Mouse (Mus musculus) monocyte, adult 2 months (primary cell): ENCODE measurements around the gene Hspa5.
"Not testable (repeated sequence)": the region's sequence is repeated elsewhere in the genome, so short reads cannot be mapped to it uniquely, and the experiment has no call there.

Source experiments
- DNase-seq, 2 experiments: peaks; one replicate each; pipeline ENCODE4 v3.0.0; 2022; ENCODE audit warnings: low spot score in 2 of 2, low read depth in 1 of 2

Gene Hspa5

GRCm38 (mm10) chr2:34771368-34772226 lies at the start of gene Hspa5:
TSS of gene Hspa5 (plus strand) at chr2:34771970.
- DNase-seq = peak; percentile 99 to 100

DNA sequence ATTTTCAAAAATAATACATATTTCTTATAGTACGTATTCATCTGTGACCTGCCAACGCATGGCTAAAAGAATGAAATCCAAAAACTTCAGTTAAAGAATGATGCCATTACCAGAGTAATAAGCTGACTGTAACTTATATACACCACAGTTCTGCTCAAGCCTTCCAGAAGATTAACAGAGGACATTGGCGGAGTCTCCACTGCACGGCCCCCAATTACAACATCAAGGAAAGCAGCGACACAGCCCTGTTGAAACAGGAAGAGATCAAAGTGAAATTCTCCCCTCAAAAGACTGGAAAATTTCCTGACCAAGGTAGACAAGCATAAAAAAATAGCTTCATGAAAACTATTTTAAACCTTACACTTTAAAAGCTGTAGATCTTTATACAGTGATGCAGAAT lies 46.5 kb upstream of the Hspa5 start:
- no peak for DNase-seq

- DNase-seq = no peak
Observed at GRCm38 (mm10) chr2:34727045-34727728, 44.6 kb upstream of the Hspa5 start.

DNA sequence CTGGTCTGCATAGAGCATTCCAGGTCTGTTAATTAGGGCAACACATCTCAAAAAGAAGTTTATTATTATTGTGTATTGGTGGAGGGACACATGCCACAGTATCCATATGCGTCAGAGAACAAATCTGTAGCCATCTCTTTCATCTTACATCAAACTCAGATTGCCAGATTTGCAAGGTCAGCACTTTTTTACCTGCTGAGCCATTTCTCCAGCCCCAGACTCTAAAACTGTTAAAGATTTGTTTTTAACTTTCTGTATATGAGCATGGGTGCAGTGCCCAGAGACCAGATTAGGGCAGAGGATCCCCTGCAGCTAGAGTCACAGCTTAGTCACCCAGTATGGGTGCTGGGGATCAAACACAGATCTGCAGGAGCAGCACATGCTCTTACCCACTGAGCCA lies 35.1 kb upstream of the Hspa5 start:
- DNase-seq = no peak

- no peak for DNase-seq
Observed at GRCm38 (mm10) chr2:34737911-34738310, 33.9 kb upstream of the Hspa5 start.

DNA sequence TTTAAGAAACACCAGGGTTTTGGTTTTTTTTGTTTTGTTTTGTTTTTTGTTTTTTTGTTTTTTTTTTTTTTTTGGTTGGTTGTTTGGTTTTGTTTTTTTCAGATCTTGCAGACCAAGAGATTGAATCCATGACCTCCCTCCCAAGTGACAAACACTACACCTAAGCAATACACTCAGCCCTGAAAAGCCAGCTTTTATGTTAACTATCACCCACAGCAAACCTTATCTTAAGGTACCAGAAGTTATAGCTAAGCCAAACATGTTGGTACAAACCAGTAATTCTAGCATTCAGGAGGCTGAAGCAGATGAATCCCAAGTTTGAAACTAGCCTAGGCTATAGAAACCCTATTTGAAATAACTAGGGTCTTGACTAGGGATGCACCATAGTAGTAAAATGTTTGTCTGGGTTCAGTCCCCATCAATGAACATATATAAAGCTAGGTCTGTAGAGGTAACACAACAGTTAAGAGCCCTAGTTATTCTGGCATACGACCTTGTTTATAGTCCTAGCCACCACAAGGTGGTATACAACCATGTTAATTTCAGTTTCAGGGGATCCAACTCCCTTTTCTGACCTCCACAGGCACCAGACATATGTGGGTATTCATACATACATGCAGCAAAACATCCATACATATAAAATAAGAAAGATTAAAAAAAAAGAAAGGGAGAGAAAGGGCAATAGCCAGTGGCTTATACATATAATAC lies 31.9 kb upstream of the Hspa5 start:
- DNase-seq = no peak

DNA sequence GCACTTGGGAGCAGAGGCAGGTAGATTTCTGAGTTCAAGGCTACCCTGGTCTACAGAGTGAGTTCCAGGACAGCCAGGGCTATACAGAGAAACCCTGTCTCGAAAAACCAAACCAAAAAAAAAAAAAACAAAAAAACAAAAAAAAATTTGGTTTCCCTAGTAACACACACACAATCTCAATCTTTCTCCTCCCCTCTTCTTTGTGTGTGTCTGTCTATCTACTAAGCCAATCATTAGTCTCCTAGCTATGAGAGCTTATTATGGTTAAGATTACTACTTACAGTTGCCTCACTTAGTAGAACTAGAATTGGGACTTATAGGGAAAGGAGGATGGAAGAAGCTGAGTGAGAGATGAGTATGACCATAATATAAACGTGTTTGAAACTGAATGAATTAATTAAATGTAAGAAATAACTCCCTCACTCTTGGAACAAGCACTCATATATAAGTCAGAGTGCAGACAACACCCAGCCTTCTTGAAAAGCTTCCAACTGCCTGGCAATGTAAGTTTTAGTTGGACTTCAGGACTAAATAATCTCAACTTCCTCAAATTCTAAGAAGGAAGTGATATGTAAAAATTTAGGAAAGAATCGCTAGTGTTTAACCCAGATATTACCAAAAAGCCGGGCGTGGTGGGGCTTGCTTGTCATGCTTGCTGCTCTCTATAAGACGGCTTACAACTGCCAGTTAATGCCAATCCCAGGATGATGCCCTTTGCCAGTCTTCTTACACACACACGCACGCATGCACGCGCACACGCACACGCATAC lies 30.2 kb upstream of the Hspa5 start:
- peak in 1 of 2 experiments; percentile 7 for DNase-seq

GRCm38 (mm10) chr2:34742675-34743074 lies 29.1 kb upstream of the Hspa5 start:
- no peak for DNase-seq

DNA sequence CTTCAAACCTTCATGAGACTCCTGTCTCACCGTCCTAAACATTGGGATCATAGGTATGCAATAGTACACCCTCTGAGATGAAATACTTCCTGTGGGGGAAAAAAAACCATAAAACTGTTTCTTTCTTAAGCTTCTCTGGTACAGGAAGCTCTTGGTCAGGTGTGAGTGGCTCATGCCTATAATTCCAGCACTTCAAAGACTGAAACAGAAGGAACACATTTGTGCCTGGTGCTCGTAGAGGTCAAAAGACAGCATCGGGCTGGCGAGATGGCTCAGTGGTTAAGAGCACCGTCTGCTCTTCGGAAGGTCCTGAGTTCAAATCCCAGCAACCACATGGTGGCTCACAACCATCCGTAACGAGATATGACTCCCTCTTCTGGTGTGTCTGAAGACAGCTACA lies 27.3 kb upstream of the Hspa5 start:
- no peak for DNase-seq

DNA sequence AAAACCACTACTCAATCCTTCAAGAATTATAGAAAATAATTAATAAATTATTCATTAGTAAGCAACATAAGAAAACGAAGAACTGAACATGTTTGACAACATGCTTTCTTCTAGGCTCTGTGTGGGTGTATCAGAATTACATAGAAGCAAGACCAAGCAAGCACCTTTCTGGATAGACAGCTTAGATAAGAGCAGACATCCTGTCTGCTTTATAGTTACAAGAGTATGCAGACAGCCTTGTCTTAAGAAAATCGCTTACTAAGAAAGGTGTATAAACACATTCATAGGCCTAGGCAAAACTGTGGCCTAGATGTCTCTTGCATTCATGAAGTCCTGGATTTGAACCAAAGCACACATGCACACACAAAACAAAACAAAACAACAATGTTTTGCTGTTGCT lies 26.1 kb upstream of the Hspa5 start:
- no peak for DNase-seq

DNA sequence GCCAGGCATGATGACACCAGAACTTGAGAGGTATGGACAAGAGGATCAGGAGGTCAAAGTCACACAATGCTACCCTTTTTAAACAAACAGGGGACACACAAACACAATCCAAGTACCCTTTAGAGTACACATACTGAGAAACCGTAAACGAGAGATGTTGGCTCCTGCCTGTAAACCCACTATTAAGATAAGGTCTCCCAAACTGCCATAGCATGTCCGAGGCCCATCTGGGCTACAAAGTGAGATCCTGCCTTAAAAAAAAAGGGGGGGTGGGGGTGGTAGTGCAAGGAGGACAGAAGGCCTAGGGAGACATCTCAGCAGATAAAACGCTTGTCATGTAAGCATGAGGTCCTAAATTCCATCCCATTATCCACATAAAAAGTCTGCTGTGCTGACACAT lies 23.3 kb upstream of the Hspa5 start:
- DNase-seq = no peak

DNA sequence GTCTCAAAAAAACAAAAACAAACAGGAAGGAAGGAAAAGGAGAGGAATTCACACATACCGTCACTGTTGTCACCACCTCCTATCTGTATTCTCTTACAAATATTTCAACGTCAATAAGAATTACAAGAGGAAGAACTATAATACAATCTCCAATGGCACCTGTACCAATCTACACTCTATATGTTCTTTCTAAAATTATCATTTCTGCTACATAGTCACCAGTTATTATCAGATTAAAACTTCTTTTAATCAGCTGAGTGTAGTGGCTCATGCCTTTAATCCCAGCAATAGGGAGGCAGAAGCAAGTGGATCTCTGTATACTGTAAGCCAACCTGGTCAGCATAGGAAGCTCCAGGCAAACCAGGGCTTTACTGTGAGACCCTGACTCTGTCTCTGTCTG lies 21.5 kb upstream of the Hspa5 start:
- DNase-seq = no peak

DNA sequence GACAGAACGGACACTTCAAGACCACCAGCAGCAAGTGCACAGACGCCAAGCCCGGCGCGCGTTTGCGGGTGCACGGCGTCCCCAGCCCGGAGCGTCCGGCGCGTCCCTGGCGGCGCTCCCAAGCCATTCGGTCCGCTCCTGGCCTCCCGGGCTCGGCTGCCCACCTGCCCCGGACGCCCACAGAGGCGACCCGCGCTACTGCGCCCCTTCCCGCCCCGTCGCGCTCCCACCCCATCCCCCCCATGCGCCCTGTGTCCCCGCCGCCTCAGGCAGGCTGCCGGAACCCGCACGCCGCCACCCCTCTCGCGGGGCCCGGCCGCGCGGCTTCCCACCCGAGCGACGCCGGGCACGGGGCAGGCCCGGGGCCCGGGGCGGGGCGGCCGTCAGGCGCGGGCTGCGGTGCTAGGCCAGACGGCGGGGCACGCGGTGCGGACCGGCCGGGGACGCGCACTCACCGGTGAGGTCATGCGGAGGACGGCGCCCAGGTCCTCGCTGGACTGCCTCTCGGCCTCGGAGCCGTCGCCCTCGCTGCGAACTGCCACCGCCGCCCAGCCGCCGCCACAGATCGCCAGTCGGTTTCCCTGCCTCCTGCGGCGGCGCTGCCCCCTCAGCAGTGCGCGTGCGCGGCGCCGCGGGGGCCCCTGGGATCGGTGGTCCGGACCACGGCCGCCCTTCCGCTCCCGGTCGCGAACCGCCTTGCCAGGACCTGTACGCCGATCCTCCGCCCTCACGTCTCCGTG lies 17.8 kb upstream of the Hspa5 start:
- peak; percentile 33 to 66 for DNase-seq

DNA sequence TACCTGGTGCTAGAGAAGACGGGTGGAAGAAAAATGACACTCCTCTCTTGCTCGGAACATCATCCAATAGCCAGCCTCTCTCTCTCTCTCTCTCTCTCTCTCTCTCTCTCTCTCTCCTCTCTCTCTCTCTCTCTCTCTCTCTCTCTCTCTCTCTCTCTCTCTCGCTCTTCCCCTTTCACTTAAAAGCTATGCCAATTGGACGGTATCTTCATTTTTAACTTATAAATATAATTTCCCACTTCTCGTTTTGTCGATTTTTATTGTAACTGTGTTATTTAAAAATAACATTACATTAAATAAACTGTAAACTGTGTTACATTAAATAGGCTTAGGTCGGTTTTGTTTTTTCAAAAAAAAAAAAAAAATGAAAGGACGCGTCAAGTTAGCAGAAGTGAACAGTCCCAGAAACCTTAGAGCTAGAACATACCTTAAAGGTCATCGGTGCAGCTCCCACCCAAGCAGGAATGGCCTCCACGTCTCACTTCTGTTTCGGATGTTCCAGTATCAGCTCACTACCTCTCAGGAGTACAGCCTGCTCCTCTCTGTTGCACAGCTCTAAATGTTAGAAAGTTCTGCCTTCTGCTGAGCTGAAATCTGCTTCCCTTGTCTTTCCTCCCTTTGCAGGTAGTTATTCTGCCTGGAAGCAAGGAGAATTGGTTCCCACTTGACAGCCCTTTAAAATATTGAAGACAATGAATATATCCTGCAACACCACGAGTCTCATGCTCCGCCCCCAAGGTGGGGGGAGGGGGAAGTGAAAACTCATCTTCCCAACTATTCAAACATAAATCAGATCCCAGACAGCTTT lies 17.0 kb upstream of the Hspa5 start, which contains the start of gene Gapvd1:
Gapvd1 (minus strand) TSS at position 682 of the 808 bp plus-strand sequence.
- DNase-seq = no peak

DNA sequence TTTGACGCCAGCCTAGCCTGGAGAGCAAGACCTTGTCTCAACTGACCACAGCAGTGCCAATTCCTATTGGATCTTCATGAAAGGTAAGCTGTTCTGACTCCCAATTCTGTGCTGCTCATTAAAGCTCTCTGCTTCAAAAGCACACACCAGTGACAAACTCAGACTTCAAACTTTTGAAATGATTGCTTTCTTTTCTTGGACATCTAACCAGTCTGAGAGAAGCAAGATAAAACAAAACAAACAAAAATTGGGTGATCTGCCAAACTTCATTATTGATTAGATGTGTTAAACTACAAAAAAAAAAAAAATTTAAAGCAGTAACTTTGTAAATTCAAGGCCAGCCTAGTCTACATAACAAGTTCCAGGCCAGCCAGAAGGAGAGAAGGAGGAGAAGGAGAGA lies 14.4 kb upstream of the Hspa5 start:
- no peak for DNase-seq

GRCm38 (mm10) chr2:34761272-34761671 lies 10.5 kb upstream of the Hspa5 start:
- not testable (repeated sequence) for DNase-seq

DNA sequence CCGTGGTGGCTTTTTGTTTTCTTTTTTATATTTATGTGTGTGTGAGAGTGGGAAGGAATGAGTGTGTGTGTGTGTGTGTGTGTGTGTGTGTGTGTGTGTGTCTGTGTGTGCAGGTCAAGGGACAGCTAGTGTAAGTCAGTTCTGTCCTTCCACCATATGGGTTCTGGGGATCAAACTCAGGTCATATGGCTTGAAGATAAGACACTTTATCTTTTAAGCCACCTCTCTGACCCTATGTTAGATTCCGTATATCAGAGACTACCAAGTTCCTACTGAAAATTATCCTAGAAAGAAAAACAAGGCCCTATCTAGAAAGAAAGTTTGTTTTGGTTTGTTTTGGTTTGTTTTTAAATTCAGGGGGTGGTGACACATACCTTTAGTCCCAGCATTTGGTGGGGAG lies 9.6 kb upstream of the Hspa5 start:
- no peak for DNase-seq

GRCm38 (mm10) chr2:34762872-34763271 lies 8.9 kb upstream of the Hspa5 start:
- no peak for DNase-seq

GRCm38 (mm10) chr2:34764801-34765200 lies 7.0 kb upstream of the Hspa5 start:
- no peak for DNase-seq

DNA sequence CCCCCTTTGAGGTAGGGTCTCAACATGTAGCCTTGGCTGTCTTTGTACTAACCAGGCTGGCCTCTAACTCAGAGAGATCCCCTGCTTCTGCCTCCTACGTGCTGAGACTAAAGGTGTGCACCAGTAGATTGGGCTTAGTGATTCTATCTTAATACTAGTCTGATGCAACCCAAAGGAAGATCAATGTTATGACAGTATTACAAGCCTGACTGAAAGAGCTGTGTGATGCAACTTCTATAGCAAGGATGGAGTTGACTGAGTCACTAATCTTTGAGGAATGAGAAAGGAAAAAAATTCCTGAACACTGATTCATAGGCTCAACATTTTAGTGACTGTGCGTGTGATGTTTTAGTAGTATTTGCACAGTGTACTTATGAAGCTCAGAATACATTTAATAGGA lies 1.7 kb upstream of the Hspa5 start:
- no peak for DNase-seq
